Mouse (Mus musculus): ENCODE data around the gene Gm21818. TPM values are rescaled to one million over a fixed set of nuclear protein-coding genes. Genes with fewer than 3 reads are reported as not detected.
"Not testable (repeated sequence)": the region's sequence is repeated elsewhere in the genome, so short reads cannot be mapped to it uniquely, and the experiment has no call there.

The Gm21818 gene
- polyA plus RNA-seq, 1 experiment from 2014 or later = not detected

DNA sequence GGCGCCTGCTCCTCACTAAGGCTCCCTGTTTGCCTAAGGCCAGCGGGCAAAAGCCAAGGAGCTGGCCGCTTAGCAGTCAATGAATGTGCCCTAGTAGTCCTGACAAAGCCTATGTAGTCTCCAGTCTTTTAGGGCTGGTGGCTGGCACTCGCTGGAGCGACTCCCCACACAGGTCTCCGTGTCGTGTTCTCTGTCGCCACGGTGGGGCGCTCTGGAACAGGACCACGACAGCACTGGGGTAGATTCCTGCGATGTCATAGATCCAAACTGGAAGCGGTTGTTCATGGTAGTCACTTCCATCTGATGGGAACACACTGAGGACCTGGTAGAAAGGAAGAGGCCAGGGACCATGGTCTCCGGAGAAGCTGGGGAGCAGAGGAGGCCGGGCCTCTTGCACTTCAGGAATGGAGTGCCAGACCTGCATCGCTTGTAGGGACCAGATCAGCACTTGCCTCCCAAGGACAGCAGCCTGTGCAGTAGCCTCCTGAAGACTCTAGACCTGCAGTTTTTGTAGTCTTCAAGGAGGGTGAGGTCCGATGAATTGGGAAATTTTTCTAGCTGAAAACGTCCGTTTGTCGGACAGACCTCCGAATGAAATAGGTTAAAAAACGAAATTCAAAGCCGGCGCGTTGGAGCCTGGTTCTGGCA is 50.9 kb downstream of the Gm21818 start:
- not testable (repeated sequence) for H3K4me2 ChIP-seq; H3K9me3 ChIP-seq (replicated peaks; ENCODE audit: control insufficient read depth, low read length); H3K27me3 ChIP-seq (ENCODE audit: control insufficient read depth, insufficient read depth, low read length); ATAC-seq (replicated peaks; ENCODE audit: insufficient number of reproducible peaks, low FRiP score, low TSS enrichment); H3K4me1 ChIP-seq (ENCODE audit: control insufficient read depth, insufficient read depth, low read length); H3K27ac ChIP-seq (ENCODE audit: low read depth, low read length); H3K36me3 ChIP-seq (ENCODE audit: control insufficient read depth, insufficient read depth, low read length); H3K4me3 ChIP-seq (ENCODE audit: low read depth, low read length); H3K9ac ChIP-seq (ENCODE audit: low read depth, low read length)
- WGBS (ENCODE audit: insufficient replicate concordance) = 87% methylated on average over 16 of the region's 25 CpGs

Other genes starting within 250 kb of the Gm21818 start
- gene Gm21761, start 243.2 kb upstream of the Gm21818 start, polyA plus RNA-seq (2014; fragmentation: Nextera tagmentation; extraction: Ambion mirVana) = not detected in 2 replicates
- gene B020031M17Rik, start 221.6 kb upstream of the Gm21818 start, polyA plus RNA-seq (2014; fragmentation: Nextera tagmentation; extraction: Ambion mirVana) = not detected in 2 replicates
- not detected in 2 replicates for gene Gm36079, start 145.4 kb upstream of the Gm21818 start, polyA plus RNA-seq (2014; fragmentation: Nextera tagmentation; extraction: Ambion mirVana)
- not detected in 2 replicates for gene Gm21188, start 120.2 kb upstream of the Gm21818 start, polyA plus RNA-seq (2014; fragmentation: Nextera tagmentation; extraction: Ambion mirVana)
- gene Gm20767, start 32.2 kb upstream of the Gm21818 start, polyA plus RNA-seq (2014; fragmentation: Nextera tagmentation; extraction: Ambion mirVana) = not detected in 2 replicates
- gene Gm21762, start 43.5 kb downstream of the Gm21818 start, polyA plus RNA-seq (2014; fragmentation: Nextera tagmentation; extraction: Ambion mirVana) = not detected in 2 replicates
- gene Gm21731, start 66.7 kb downstream of the Gm21818 start, polyA plus RNA-seq (2014; fragmentation: Nextera tagmentation; extraction: Ambion mirVana) = not detected in 2 replicates
- not detected in 2 replicates for gene AF067061, start 90.7 kb downstream of the Gm21818 start, polyA plus RNA-seq (2014; fragmentation: Nextera tagmentation; extraction: Ambion mirVana)
- not detected in 2 replicates for gene BC147527, start 128.0 kb downstream of the Gm21818 start, polyA plus RNA-seq (2014; fragmentation: Nextera tagmentation; extraction: Ambion mirVana)
- not detected in 2 replicates for gene Tcstv3, start 144.4 kb downstream of the Gm21818 start, polyA plus RNA-seq (2014; fragmentation: Nextera tagmentation; extraction: Ambion mirVana)

All from heart, embryonic 11.5 days (tissue).